Mouse (Mus musculus): Measurements from ENCODE around the gene Mri1.
A peak's percentile ranks its signal among the peaks of the same experiment; 100 is the strongest.

The Mri1 gene

GRCm38 (mm10) chr8:84256822-84257610 lies at the start of gene Mri1:
TSS of gene Mri1 (minus strand) at chr8:84257326.
- peak; percentile 75 to 78 for DNase-seq (ENCODE audit: low spot score in 2 of 2)

GRCm38 (mm10) chr8:84303951-84304350 lies 46.8 kb upstream of the Mri1 start:
- DNase-seq (ENCODE audit: low spot score in 2 of 2) = no peak

GRCm38 (mm10) chr8:84297029-84297785 lies 40.1 kb upstream of the Mri1 start:
- DNase-seq (ENCODE audit: low spot score in 2 of 2) = no peak

GRCm38 (mm10) chr8:84291688-84292087 lies 34.6 kb upstream of the Mri1 start:
- DNase-seq (ENCODE audit: low spot score in 2 of 2) = no peak

- no peak for DNase-seq (ENCODE audit: low spot score in 2 of 2)
Measured at GRCm38 (mm10) chr8:84291086-84291485, 34.0 kb upstream of the Mri1 start.

- DNase-seq (ENCODE audit: low spot score in 2 of 2) = no peak
Measured at GRCm38 (mm10) chr8:84288892-84289291, 31.8 kb upstream of the Mri1 start.

- DNase-seq (ENCODE audit: low spot score in 2 of 2) = peak; percentile 24 to 33
Measured at GRCm38 (mm10) chr8:84285665-84286064, 28.5 kb upstream of the Mri1 start.

GRCm38 (mm10) chr8:84284608-84285063 lies 27.5 kb upstream of the Mri1 start:
- DNase-seq (ENCODE audit: low spot score in 2 of 2) = no peak

- no peak for DNase-seq (ENCODE audit: low spot score in 2 of 2)
Measured at GRCm38 (mm10) chr8:84280777-84281176, 23.7 kb upstream of the Mri1 start.

GRCm38 (mm10) chr8:84276447-84276846 lies 19.3 kb upstream of the Mri1 start:
- no peak for DNase-seq (ENCODE audit: low spot score in 2 of 2)

- DNase-seq (ENCODE audit: low spot score in 2 of 2) = no peak
Measured at GRCm38 (mm10) chr8:84273968-84274367, 16.8 kb upstream of the Mri1 start.

- no peak for DNase-seq (ENCODE audit: low spot score in 2 of 2)
Measured at GRCm38 (mm10) chr8:84272302-84272701, 15.2 kb upstream of the Mri1 start.

GRCm38 (mm10) chr8:84269950-84270773 lies 13.0 kb upstream of the Mri1 start, which contains the start of gene Ccdc130:
TSS of gene Ccdc130 (minus strand) at chr8:84270380.
- peak; percentile 100 for DNase-seq (ENCODE audit: low spot score in 2 of 2)

- no peak for DNase-seq (ENCODE audit: low spot score in 2 of 2)
Measured at GRCm38 (mm10) chr8:84261098-84261497, 4.0 kb upstream of the Mri1 start.

- peak; percentile 22 to 47 for DNase-seq (ENCODE audit: low spot score in 2 of 2)
Measured at GRCm38 (mm10) chr8:84256458-84256821, 686 bp downstream of the Mri1 start.

GRCm38 (mm10) chr8:84255858-84256257 lies 1.3 kb downstream of the Mri1 start:
- no peak for DNase-seq (ENCODE audit: low spot score in 2 of 2)

- peak; percentile 88 to 92 for DNase-seq (ENCODE audit: low spot score in 2 of 2)
Measured at GRCm38 (mm10) chr8:84249257-84250170, 7.6 kb downstream of the Mri1 start, which contains the start of gene D8Ertd738e. TSS of gene D8Ertd738e (minus strand) at chr8:84249719.

GRCm38 (mm10) chr8:84241821-84242220 lies 15.3 kb downstream of the Mri1 start:
- no peak for DNase-seq (ENCODE audit: low spot score in 2 of 2)

GRCm38 (mm10) chr8:84241167-84241566 lies 16.0 kb downstream of the Mri1 start:
- DNase-seq (ENCODE audit: low spot score in 2 of 2) = no peak

GRCm38 (mm10) chr8:84237542-84238229 lies 19.4 kb downstream of the Mri1 start:
- DNase-seq (ENCODE audit: low spot score in 2 of 2) = no peak

Measured in spleen, postnatal 36 days (tissue).